Mouse (Mus musculus) ES-Bruce4 (cell line): ENCODE measurements around the gene Cxcr1.
"Not testable (repeated sequence)": the region's sequence is repeated elsewhere in the genome, so short reads cannot be mapped to it uniquely, and the experiment has no call there.

Source experiments
- CTCF ChIP-seq: IDR thresholded peaks from one replicate; pipeline ENCODE4 v1.8.1; 2011; ENCODE audit warnings: low read depth, low read length
- EP300 ChIP-seq: IDR thresholded peaks from 2 replicates; pipeline ENCODE4 v1.6.1; 2011; ENCODE audit warnings: low read depth, low read length; ENCODE audit not compliant: insufficient read depth

DNA sequence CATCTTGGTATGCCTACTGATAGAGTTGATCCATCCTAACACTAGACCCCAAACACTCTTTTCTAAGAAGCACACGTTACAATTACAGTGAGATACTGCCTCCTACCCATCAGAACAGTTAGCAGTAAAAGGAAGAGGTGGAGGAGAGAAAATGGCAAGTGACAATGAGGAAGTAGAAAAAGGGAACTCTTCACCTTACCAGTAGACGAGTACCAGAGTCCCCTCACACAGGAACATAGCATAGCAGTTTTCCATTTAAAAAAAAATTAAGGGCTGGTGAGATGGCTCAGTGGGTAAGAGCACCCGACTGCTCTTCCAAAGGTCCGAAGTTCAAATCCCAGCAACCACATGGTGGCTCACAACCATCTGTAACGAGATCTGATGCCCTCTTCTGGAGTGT is 34.8 kb downstream of the Cxcr1 start:
- TF ChIP-seq EP300, CTCF: not testable (repeated sequence)
